Mouse (Mus musculus): ENCODE results near the gene Pdgfa. TPM values are rescaled to one million over a fixed set of nuclear protein-coding genes. Genes with fewer than 3 reads are reported as not detected.

Pdgfa gene
- polyA plus RNA-seq, 1 experiment from 2014 or later, result 69.2 TPM

GRCm38 (mm10) chr5:138979840-138980239, 17.3 kb downstream of the Pdgfa start:
- Histone ChIP-seq H3K27ac (ENCODE audit: low read depth) (no peak overlapping the region), H3K9ac (ENCODE audit: low read length) (no peak overlapping the region), H3K4me1 (replicated peaks; ENCODE audit: control insufficient read depth, insufficient read depth, low read length) (0 out of 2 replicates have a peak, but pooled peaks cover 4% of the 10 kb centered on the region), H3K4me2 (ENCODE audit: low read length) (no peak overlapping the region), H3K27me3 (replicated peaks; ENCODE audit: control insufficient read depth, insufficient read depth, low read length) (no peaks in the 10 kb centered on the region), H3K4me3 (ENCODE audit: low read depth, low read length) (no peak overlapping the region), H3K9me3 (ENCODE audit: control insufficient read depth, low read length) (no peaks in the 10 kb centered on the region), H3K36me3 (ENCODE audit: control insufficient read depth, insufficient read depth, low read length) (peaks cover 65% of the 10 kb centered on the region)
- no peak for ATAC-seq (replicated peaks; ENCODE audit: low FRiP score, low TSS enrichment, low read depth)
- WGBS, result 65% methylated on average over 8 of the region's 8 CpGs
- DNase-seq (ENCODE audit: low spot score), result no peak

DNA sequence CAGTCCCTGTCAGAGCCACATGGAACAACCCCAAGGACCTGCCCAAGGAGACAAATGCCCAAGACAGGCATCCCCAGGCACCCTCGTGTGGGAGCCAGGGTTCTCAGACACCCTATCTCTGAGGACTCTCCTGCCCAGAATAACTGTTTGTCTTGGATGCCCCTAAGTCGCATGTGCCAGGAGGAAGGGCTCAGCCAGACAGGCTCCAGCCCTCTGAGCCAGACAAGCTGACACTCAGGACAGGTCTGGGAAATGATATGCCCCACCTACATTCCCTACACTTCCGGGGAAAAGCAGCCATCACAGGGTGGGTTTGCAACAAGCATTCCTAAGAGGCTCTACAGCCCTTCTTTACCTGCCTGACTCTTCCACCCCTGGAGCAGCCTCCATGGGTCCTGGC, 19.4 kb downstream of the Pdgfa start:
- Histone ChIP-seq H3K4me2 (ENCODE audit: low read length) (no peak overlapping the region), H3K36me3 (ENCODE audit: control insufficient read depth, insufficient read depth, low read length) (peaks cover 47% of the 10 kb centered on the region), H3K9ac (ENCODE audit: low read length) (no peak overlapping the region), H3K4me1 (replicated peaks; ENCODE audit: control insufficient read depth, insufficient read depth, low read length) (0 out of 2 replicates have a peak, but pooled peaks cover 4% of the 10 kb centered on the region), H3K27me3 (replicated peaks; ENCODE audit: control insufficient read depth, insufficient read depth, low read length) (no peaks in the 10 kb centered on the region), H3K4me3 (ENCODE audit: low read depth, low read length) (no peak overlapping the region), H3K9me3 (ENCODE audit: control insufficient read depth, low read length) (no peaks in the 10 kb centered on the region), H3K27ac (ENCODE audit: low read depth) (no peak overlapping the region)
- DNase-seq (ENCODE audit: low spot score) (no peak), ATAC-seq (replicated peaks; ENCODE audit: low FRiP score, low TSS enrichment, low read depth) (no peak)
- 54% methylated on average over 3 of the region's 3 CpGs for WGBS

GRCm38 (mm10) chr5:138974911-138975485, 22.2 kb downstream of the Pdgfa start:
- peaks cover 7% of the 10 kb centered on the region; the same call in 1 of the 2 replicates for H3K4me1 ChIP-seq (replicated peaks; ENCODE audit: control insufficient read depth, insufficient read depth, low read length)
- WGBS, result 94% methylated on average over 8 of the region's 8 CpGs
- H3K9me3 ChIP-seq (ENCODE audit: control insufficient read depth, low read length), result no peaks in the 10 kb centered on the region
- no peak overlapping the region for H3K4me3 ChIP-seq (ENCODE audit: low read depth, low read length)
- no peak overlapping the region for H3K27ac ChIP-seq (ENCODE audit: low read depth)
- no peak for DNase-seq (ENCODE audit: low spot score)
- ATAC-seq (replicated peaks; ENCODE audit: low FRiP score, low TSS enrichment, low read depth), result no peak
- H3K4me2 ChIP-seq (ENCODE audit: low read length), result no peak overlapping the region
- no peak overlapping the region for H3K9ac ChIP-seq (ENCODE audit: low read length)
- peaks cover 31% of the 10 kb centered on the region for H3K36me3 ChIP-seq (ENCODE audit: control insufficient read depth, insufficient read depth, low read length)
- H3K27me3 ChIP-seq (replicated peaks; ENCODE audit: control insufficient read depth, insufficient read depth, low read length), result no peaks in the 10 kb centered on the region

GRCm38 (mm10) chr5:138973480-138973879, 23.7 kb downstream of the Pdgfa start:
- H3K4me3 ChIP-seq (ENCODE audit: low read depth, low read length), result no peak overlapping the region
- WGBS, result 75% methylated on average over 6 of the region's 6 CpGs
- ATAC-seq (replicated peaks; ENCODE audit: low FRiP score, low TSS enrichment, low read depth), result no peak
- H3K4me1 ChIP-seq (replicated peaks; ENCODE audit: control insufficient read depth, insufficient read depth, low read length), result peaks cover 8% of the 10 kb centered on the region; the same call in 1 of the 2 replicates
- no peak for DNase-seq (ENCODE audit: low spot score)
- no peak overlapping the region for H3K9ac ChIP-seq (ENCODE audit: low read length)
- H3K36me3 ChIP-seq (ENCODE audit: control insufficient read depth, insufficient read depth, low read length), result peaks cover 23% of the 10 kb centered on the region
- no peak overlapping the region for H3K27ac ChIP-seq (ENCODE audit: low read depth)
- no peaks in the 10 kb centered on the region for H3K27me3 ChIP-seq (replicated peaks; ENCODE audit: control insufficient read depth, insufficient read depth, low read length)
- H3K4me2 ChIP-seq (ENCODE audit: low read length), result no peak overlapping the region
- no peaks in the 10 kb centered on the region for H3K9me3 ChIP-seq (ENCODE audit: control insufficient read depth, low read length)

DNA sequence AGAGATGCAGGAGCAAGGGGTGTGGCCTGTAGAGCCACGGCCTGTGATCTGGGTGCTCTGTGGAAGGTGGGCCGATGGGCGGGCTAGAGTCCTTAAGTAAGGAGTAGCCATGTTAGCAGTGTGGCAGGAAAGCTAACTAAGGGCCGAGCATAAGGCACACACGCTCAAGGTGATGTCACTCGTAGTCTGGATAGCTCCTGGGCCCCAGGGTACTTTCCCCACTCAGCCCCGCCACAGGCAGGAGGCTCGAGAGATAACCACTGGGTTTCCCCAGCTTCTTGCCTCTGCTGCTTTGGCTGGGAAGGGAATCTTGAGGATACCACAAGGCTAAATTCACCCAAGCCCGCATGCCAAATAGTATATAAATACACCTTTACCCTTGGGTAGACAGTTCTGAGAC, 25.8 kb downstream of the Pdgfa start:
- no peaks in the 10 kb centered on the region for H3K9me3 ChIP-seq (ENCODE audit: control insufficient read depth, low read length)
- no peak for ATAC-seq (replicated peaks; ENCODE audit: low FRiP score, low TSS enrichment, low read depth)
- 76% methylated on average over 9 of the region's 9 CpGs for WGBS

GRCm38 (mm10) chr5:138970056-138970490, 27.1 kb downstream of the Pdgfa start:
- no peak for ATAC-seq (replicated peaks; ENCODE audit: low FRiP score, low TSS enrichment, low read depth)
- no peak for DNase-seq (ENCODE audit: low spot score)
- H3K4me3 ChIP-seq (ENCODE audit: low read depth, low read length), result no peak overlapping the region
- H3K9ac ChIP-seq (ENCODE audit: low read length), result no peak overlapping the region
- H3K27me3 ChIP-seq (replicated peaks; ENCODE audit: control insufficient read depth, insufficient read depth, low read length), result no peaks in the 10 kb centered on the region
- no peak overlapping the region for H3K4me2 ChIP-seq (ENCODE audit: low read length)
- H3K4me1 ChIP-seq (replicated peaks; ENCODE audit: control insufficient read depth, insufficient read depth, low read length), result peaks cover 24% of the 10 kb centered on the region
- 39% methylated on average over 7 of the region's 7 CpGs for WGBS
- no peak overlapping the region for H3K27ac ChIP-seq (ENCODE audit: low read depth)
- no peaks in the 10 kb centered on the region for H3K9me3 ChIP-seq (ENCODE audit: control insufficient read depth, low read length)
- no peaks in the 10 kb centered on the region for H3K36me3 ChIP-seq (ENCODE audit: control insufficient read depth, insufficient read depth, low read length)

More for the DNA sequence above, 25.8 kb downstream of the Pdgfa start:
- no peak for DNase-seq (ENCODE audit: low spot score)
- Histone ChIP-seq H3K4me1 (replicated peaks; ENCODE audit: control insufficient read depth, insufficient read depth, low read length) (peaks cover 12% of the 10 kb centered on the region), H3K27ac (ENCODE audit: low read depth) (no peak overlapping the region), H3K36me3 (ENCODE audit: control insufficient read depth, insufficient read depth, low read length) (0 out of 2 replicates have a peak, but pooled peaks cover 5% of the 10 kb centered on the region), H3K4me2 (ENCODE audit: low read length) (no peak overlapping the region), H3K9ac (ENCODE audit: low read length) (no peak overlapping the region), H3K4me3 (ENCODE audit: low read depth, low read length) (no peak overlapping the region), H3K27me3 (replicated peaks; ENCODE audit: control insufficient read depth, insufficient read depth, low read length) (no peaks in the 10 kb centered on the region)

DNA sequence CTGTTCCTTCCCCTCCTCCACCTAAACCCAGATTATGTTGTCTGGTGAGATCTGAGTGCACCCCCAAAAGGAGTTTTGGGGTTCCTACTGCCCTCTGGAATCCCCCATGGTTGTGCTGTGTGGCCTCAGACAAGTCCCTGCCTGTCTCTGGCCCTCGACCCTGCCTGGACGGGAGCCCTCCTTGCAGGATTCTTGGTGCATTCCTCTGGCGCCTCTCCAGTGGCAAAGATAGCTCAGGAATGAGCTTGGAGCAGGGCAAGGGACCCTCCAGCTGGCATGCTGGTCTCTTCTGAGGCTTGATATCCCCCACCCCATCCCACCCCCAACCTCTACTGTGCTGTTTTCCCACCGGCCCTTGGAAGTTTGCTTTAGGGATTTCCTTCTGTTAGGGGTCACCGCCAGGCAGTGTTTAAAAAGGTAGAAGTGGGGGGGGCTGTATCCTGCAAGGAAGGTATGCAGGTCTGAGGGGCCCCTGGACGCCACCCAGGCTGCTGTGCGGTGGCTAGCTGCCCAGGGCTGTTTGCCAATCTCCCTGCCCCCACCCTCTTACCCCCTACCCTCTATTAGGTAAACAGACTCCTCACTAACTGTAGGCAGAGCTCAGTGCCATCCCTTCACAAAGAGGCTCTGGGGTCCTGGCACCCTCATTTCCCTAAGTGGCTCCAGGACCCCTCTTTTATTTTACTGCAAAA, 31.0 kb downstream of the Pdgfa start:
- ATAC-seq (replicated peaks; ENCODE audit: low FRiP score, low TSS enrichment, low read depth), result 0 out of 2 replicates have a peak, but pooled peaks have one; percentile 34
- no peak overlapping the region for H3K27ac ChIP-seq (ENCODE audit: low read depth)

DNA sequence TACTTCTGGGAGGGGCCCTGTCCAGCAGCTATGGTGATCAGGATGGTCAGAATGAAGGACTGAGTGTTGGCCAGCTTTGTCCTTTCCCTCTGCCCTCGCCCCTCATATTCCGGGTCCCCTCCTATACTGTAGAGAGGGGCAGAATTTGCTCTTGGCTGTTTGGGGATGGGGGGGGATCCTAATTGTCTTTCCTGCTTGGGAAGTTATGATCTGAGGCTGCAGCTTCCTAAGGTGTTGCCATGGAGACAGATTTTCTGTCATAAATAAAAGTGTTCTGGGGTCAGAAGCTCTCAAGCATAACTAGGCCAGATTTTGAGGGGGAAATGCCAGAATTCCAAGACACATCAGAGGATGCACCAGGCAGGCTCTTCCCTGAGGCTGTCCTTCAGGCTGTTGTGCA, 31.6 kb downstream of the Pdgfa start:
- H3K4me3 ChIP-seq (ENCODE audit: low read depth, low read length), result no peak overlapping the region
- ATAC-seq (replicated peaks; ENCODE audit: low FRiP score, low TSS enrichment, low read depth) (0 out of 2 replicates have a peak, but pooled peaks have one; percentile 21), DNase-seq (ENCODE audit: low spot score) (no peak)
- peaks cover 24% of the 10 kb centered on the region for H3K4me1 ChIP-seq (replicated peaks; ENCODE audit: control insufficient read depth, insufficient read depth, low read length)
- no peak overlapping the region for H3K9ac ChIP-seq (ENCODE audit: low read length)
- H3K27ac ChIP-seq (ENCODE audit: low read depth), result no peak overlapping the region
- no peak overlapping the region for H3K4me2 ChIP-seq (ENCODE audit: low read length)
- no peaks in the 10 kb centered on the region for H3K9me3 ChIP-seq (ENCODE audit: control insufficient read depth, low read length)
- H3K36me3 ChIP-seq (ENCODE audit: control insufficient read depth, insufficient read depth, low read length), result no peaks in the 10 kb centered on the region
- no peaks in the 10 kb centered on the region for H3K27me3 ChIP-seq (replicated peaks; ENCODE audit: control insufficient read depth, insufficient read depth, low read length)
- WGBS, result 79% methylated on average over 2 of the region's 2 CpGs

More for the DNA sequence above, 31.0 kb downstream of the Pdgfa start:
- DNase-seq (ENCODE audit: low spot score), result no peak
- Histone ChIP-seq H3K4me1 (replicated peaks; ENCODE audit: control insufficient read depth, insufficient read depth, low read length) (peaks cover 24% of the 10 kb centered on the region), H3K4me2 (ENCODE audit: low read length) (no peak overlapping the region), H3K27me3 (replicated peaks; ENCODE audit: control insufficient read depth, insufficient read depth, low read length) (no peaks in the 10 kb centered on the region), H3K9ac (ENCODE audit: low read length) (no peak overlapping the region), H3K36me3 (ENCODE audit: control insufficient read depth, insufficient read depth, low read length) (no peaks in the 10 kb centered on the region), H3K4me3 (ENCODE audit: low read depth, low read length) (no peak overlapping the region), H3K9me3 (ENCODE audit: control insufficient read depth, low read length) (no peaks in the 10 kb centered on the region)
- WGBS, result 20% methylated on average over 7 of the region's 7 CpGs
